Mouse (Mus musculus) neural tube, embryonic 11.5 days (tissue): Measurements from ENCODE around the gene St7. TPM values are rescaled to one million over a fixed set of nuclear protein-coding genes. Genes with fewer than 3 reads are reported as not detected.

Experiments
- ATAC-seq: fragments of 200-750 bp; cut with Nextera tagmentation; 2 replicates; pipeline ENCODE4 v1.8.0; 2017; ENCODE audit warnings: moderate number of reproducible peaks, mild to moderate bottlenecking, moderate TSS enrichment, moderate library complexity; ENCODE audit not compliant: insufficient read depth, low FRiP score, low TSS enrichment
- DNase-seq: peaks from one replicate; pipeline ENCODE4 v3.0.0-alpha.2; 2015; ENCODE audit warnings: low spot score
- H3K27ac ChIP-seq: fragments of 300-500 bp; sonication (generic); 2 replicates; pipeline ENCODE4 v1.5.1; 2014; ENCODE audit warnings: low read depth, mild to moderate bottlenecking, low read length
- H3K27me3 ChIP-seq: fragments of 300-500 bp; sonication (generic); 2 replicates; pipeline ENCODE4 v1.6.1; 2014; ENCODE audit warnings: mild to moderate bottlenecking, low read length, mixed read lengths; ENCODE audit not compliant: control insufficient read depth, insufficient read depth
- H3K36me3 ChIP-seq: fragments of 300-500 bp; sonication (generic); 2 replicates; pipeline ENCODE4 v1.6.1; 2014; ENCODE audit warnings: mild to moderate bottlenecking, low read length, moderate library complexity, mixed read lengths; ENCODE audit not compliant: control insufficient read depth, insufficient read depth
- H3K4me1 ChIP-seq: fragments of 300-500 bp; sonication (generic); 2 replicates; pipeline ENCODE4 v1.6.1; 2014; ENCODE audit warnings: low read length, mixed read lengths; ENCODE audit not compliant: control insufficient read depth, insufficient read depth
- H3K4me2 ChIP-seq: fragments of 300-500 bp; sonication (generic); 2 replicates; pipeline ENCODE4 v1.6.1; 2014; ENCODE audit warnings: low read depth, mild to moderate bottlenecking, moderate library complexity
- H3K4me3 ChIP-seq: fragments of 300-500 bp; sonication (generic); 2 replicates; pipeline ENCODE4 v1.5.1; 2014; ENCODE audit warnings: low read depth, low read length
- H3K9ac ChIP-seq: fragments of 300-500 bp; sonication (generic); 2 replicates; pipeline ENCODE4 v1.6.1; 2014; ENCODE audit warnings: mild to moderate bottlenecking, low read length
- H3K9me3 ChIP-seq: fragments of 300-500 bp; sonication (generic); 2 replicates; pipeline ENCODE4 v1.6.1; 2016; ENCODE audit warnings: low read length; ENCODE audit not compliant: control insufficient read depth
- WGBS: fragments of 180-500 bp; shearing (Covaris S2); extraction: QIAGEN DNeasy Blood & Tissue Kit; methylation state at CpG from one replicate; pipeline ENCODE4 v1.1.7; 2014; 5-methylcytosine and 5-hydroxymethylcytosine counted together
- polyA plus RNA-seq: library from polyadenylated mRNA; unstranded; fragments of >200 nt; fragmentation: Nextera tagmentation; extraction: Ambion mirVana; gene quantifications from 2 replicates; pipeline ENCODE4 v1.2.1, GENCODE M21; 2014

St7 gene
- polyA plus RNA-seq, 1 experiment from 2014 or later: 41.8 TPM

GRCm38 (mm10) chr6:17727241-17727640 lies 34.5 kb downstream of the St7 start:
- Histone ChIP-seq H3K4me3 (no peak overlapping the region), H3K4me1 (no peaks in the 10 kb centered on the region), H3K4me2 (no peak overlapping the region), H3K36me3 (no peaks in the 10 kb centered on the region), H3K27ac (no peak overlapping the region), H3K9ac (no peak overlapping the region), H3K9me3 (no peaks in the 10 kb centered on the region), H3K27me3 (no peaks in the 10 kb centered on the region)
- ATAC-seq: no peak
- DNase-seq: no peak
- 86% methylated on average over 3 of the region's 3 CpGs for WGBS

GRCm38 (mm10) chr6:17727891-17728790 lies 35.4 kb downstream of the St7 start:
- ATAC-seq: no peak
- 88% methylated on average over 9 of the region's 9 CpGs for WGBS
- H3K27me3 ChIP-seq: no peaks in the 10 kb centered on the region

GRCm38 (mm10) chr6:17730122-17730521 lies 37.4 kb downstream of the St7 start:
- Histone ChIP-seq H3K9me3 (no peaks in the 10 kb centered on the region), H3K4me3 (no peak overlapping the region), H3K4me1 (no peaks in the 10 kb centered on the region), H3K9ac (no peak overlapping the region), H3K27me3 (no peaks in the 10 kb centered on the region), H3K27ac (no peak overlapping the region), H3K4me2 (no peak overlapping the region), H3K36me3 (no peaks in the 10 kb centered on the region)
- WGBS: 86% methylated on average over 6 of the region's 6 CpGs
- no peak for DNase-seq
- no peak for ATAC-seq

More at GRCm38 (mm10) chr6:17727891-17728790, 35.4 kb downstream of the St7 start:
- H3K4me2 ChIP-seq: no peak overlapping the region
- DNase-seq: no peak
- H3K4me3 ChIP-seq: no peak overlapping the region
- H3K27ac ChIP-seq: no peak overlapping the region
- no peaks in the 10 kb centered on the region for H3K36me3 ChIP-seq
- no peak overlapping the region for H3K9ac ChIP-seq
- no peaks in the 10 kb centered on the region for H3K4me1 ChIP-seq
- H3K9me3 ChIP-seq: no peaks in the 10 kb centered on the region

- 78% methylated on average over 5 of the region's 5 CpGs for WGBS
These were observed 39.0 kb downstream of the St7 start for GRCm38 (mm10) chr6:17731694-17732093.

GRCm38 (mm10) chr6:17733951-17734411 lies 41.2 kb downstream of the St7 start:
- Histone ChIP-seq H3K27me3 (no peaks in the 10 kb centered on the region), H3K4me2 (no peak overlapping the region), H3K36me3 (no peaks in the 10 kb centered on the region), H3K4me1 (no peaks in the 10 kb centered on the region), H3K4me3 (no peak overlapping the region), H3K9me3 (no peaks in the 10 kb centered on the region), H3K9ac (no peak overlapping the region), H3K27ac (no peak overlapping the region)
- DNase-seq: no peak
- 86% methylated on average over 8 of the region's 8 CpGs for WGBS
- no peak for ATAC-seq

More at GRCm38 (mm10) chr6:17731694-17732093, 39.0 kb downstream of the St7 start:
- no peak for DNase-seq
- no peaks in the 10 kb centered on the region for H3K27me3 ChIP-seq
- no peak overlapping the region for H3K4me3 ChIP-seq
- H3K9me3 ChIP-seq: no peaks in the 10 kb centered on the region
- ATAC-seq: no peak
- no peak overlapping the region for H3K4me2 ChIP-seq
- H3K36me3 ChIP-seq: no peaks in the 10 kb centered on the region
- no peak overlapping the region for H3K27ac ChIP-seq
- H3K4me1 ChIP-seq: no peaks in the 10 kb centered on the region
- H3K9ac ChIP-seq: no peak overlapping the region

GRCm38 (mm10) chr6:17737262-17737948 lies 44.7 kb downstream of the St7 start:
- no peaks in the 10 kb centered on the region for H3K4me1 ChIP-seq
- H3K27me3 ChIP-seq: no peaks in the 10 kb centered on the region
- H3K9me3 ChIP-seq: no peaks in the 10 kb centered on the region
- DNase-seq (no peak), ATAC-seq (no peak)
- 92% methylated on average over 8 of the region's 8 CpGs for WGBS
- no peak overlapping the region for H3K4me2 ChIP-seq
- no peak overlapping the region for H3K4me3 ChIP-seq
- no peaks in the 10 kb centered on the region for H3K36me3 ChIP-seq
- no peak overlapping the region for H3K27ac ChIP-seq
- no peak overlapping the region for H3K9ac ChIP-seq

DNA sequence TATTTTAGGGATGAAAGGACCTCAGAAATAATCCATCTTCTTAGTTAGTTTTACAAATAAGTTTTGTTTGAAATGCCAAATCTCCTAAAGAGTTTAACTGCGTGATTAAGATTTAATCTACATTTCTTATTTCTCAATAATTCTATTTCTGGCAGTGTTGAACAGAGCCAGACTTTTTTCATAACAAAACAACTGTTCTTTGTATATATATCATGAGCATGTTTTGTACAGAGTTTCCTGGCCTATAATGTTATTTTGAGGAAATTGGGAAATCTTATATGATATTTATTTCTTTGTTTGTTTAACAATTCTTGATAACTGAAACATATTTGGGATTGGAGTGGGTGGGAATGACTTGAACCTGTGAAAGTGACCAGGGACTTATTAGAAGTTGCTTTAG lies 47.4 kb downstream of the St7 start:
- no peaks in the 10 kb centered on the region for H3K36me3 ChIP-seq
- WGBS: 91% methylated on average over 1 of the region's 1 CpGs
- H3K9me3 ChIP-seq: no peaks in the 10 kb centered on the region
- no peak overlapping the region for H3K4me2 ChIP-seq
- H3K27ac ChIP-seq: no peak overlapping the region
- H3K4me1 ChIP-seq: no peaks in the 10 kb centered on the region
- DNase-seq: no peak
- no peak for ATAC-seq
- no peak overlapping the region for H3K9ac ChIP-seq
- H3K4me3 ChIP-seq: no peak overlapping the region
- no peaks in the 10 kb centered on the region for H3K27me3 ChIP-seq

- no peak for ATAC-seq
- DNase-seq: no peak
- no peaks in the 10 kb centered on the region for H3K9me3 ChIP-seq
- no peak overlapping the region for H3K4me3 ChIP-seq
- no peaks in the 10 kb centered on the region for H3K4me1 ChIP-seq
- no peaks in the 10 kb centered on the region for H3K36me3 ChIP-seq
- no peak overlapping the region for H3K4me2 ChIP-seq
- H3K9ac ChIP-seq: no peak overlapping the region
- 90% methylated on average over 6 of the region's 6 CpGs for WGBS
- no peak overlapping the region for H3K27ac ChIP-seq
- H3K27me3 ChIP-seq: no peaks in the 10 kb centered on the region
These were observed 48.9 kb downstream of the St7 start for GRCm38 (mm10) chr6:17741639-17742038.
